7 mouse cellular contexts compared by ENCODE assay signal in the genomic region with DNA sequence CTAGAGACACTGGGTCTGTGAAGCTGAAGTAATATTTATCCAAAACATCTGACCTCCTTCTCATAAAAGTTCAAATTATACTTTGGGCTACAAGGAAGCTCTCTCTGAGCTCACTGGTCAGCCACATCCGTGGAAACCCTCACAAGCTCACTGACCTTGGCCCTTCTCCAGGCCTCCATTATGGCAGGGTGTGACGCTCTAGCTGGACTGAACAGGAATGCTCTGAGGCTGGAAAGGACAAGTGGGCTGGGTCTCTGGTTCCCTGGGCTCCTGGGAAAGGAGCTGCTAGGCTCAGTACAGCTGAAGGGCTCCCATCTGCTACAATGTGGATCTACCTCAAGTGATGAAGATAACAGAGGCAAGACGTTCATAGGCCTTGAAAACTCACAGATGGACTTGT. TPM values are rescaled to one million over a fixed set of nuclear protein-coding genes. Genes with fewer than 3 reads are reported as not detected.
DNase-seq lines count a peak whose midpoint lies in the region; TF ChIP-seq lines count a peak whose summit lies in the region.
"Not testable (repeated sequence)": the region's sequence is repeated elsewhere in the genome, so short reads cannot be mapped to it uniquely, and the experiment has no call there.

No protein-coding gene starts in this region.

- H3K36me3 ChIP-seq in heart, adult 2 months (ENCODE audit: control insufficient read depth, insufficient read depth, low read length): not testable (repeated sequence)

- 22% methylated on average over 3 of the region's 3 CpGs for WGBS in heart, adult 2 months

- not testable (repeated sequence) for H3K27me3 ChIP-seq in heart, adult 2 months (ENCODE audit: control insufficient read depth, insufficient read depth, low read length)

- TF ChIP-seq CTCF in gastrocnemius, adult 2 months (IDR thresholded peaks at IDR 0.05); heart, adult 2 months (IDR thresholded peaks at IDR 0.05): not testable (repeated sequence)

- not testable (repeated sequence) for H3K4me1 ChIP-seq in heart, adult 2 months (ENCODE audit: control insufficient read depth, insufficient read depth, low read length)

- peak; percentile 64 for DNase-seq in adrenal gland, adult 8-10 months
- DNase-seq in gastrocnemius, adult 2 months: peak; percentile 80
- peak; percentile 66 to 72 for DNase-seq in heart, adult 2 months
- peak; percentile 63 for DNase-seq in heart, postnatal 4 days
- DNase-seq in kidney, postnatal 14 days: peak; percentile 70
- DNase-seq in lung, postnatal 10 days: peak; percentile 68
- peak; percentile 77 for DNase-seq in skeletal muscle tissue, adult 2 months (ENCODE audit: low read depth, low spot score)

- H3K27ac ChIP-seq in gastrocnemius, adult 2 months: peak overlapping the region; percentile 76
- H3K27ac ChIP-seq in heart, adult 2 months: peak overlapping the region; percentile 38; the same call in 1 of the 2 replicates

- intact Hi-C loops in gastrocnemius, adult 2 months (cut with DNase I); heart, adult 2 months (cut with DNase I): not testable (repeated sequence)

- H3K79me2 ChIP-seq in heart, adult 2 months (replicated peaks; ENCODE audit: control insufficient read depth, insufficient read depth, low read length): not testable (repeated sequence)

- not testable (repeated sequence) for TF ChIP-seq EP300 in heart, adult 2 months (IDR thresholded peaks at IDR 0.05; ENCODE audit: insufficient read depth, low read depth, low read length)

- not testable (repeated sequence) for TF ChIP-seq POLR2A in heart, adult 2 months (IDR thresholded peaks at IDR 0.05; ENCODE audit: insufficient read depth, low read depth, low read length)

- H3K9ac ChIP-seq in heart, adult 2 months (ENCODE audit: low read depth, low read length): not testable (repeated sequence)

- H3K4me3 ChIP-seq in gastrocnemius, adult 2 months; heart, adult 2 months: not testable (repeated sequence)

RNA-seq across cellular contexts. Expression of a gene that starts 37.0 kb away (rescaled TPM):
- total RNA-seq in adrenal gland, adult 8-10 months (2022): 100 to 1,000 TPM in 2 of 4 experiments, 10 to 100 TPM in 2; 83.7 to 130 (median 96.0) TPM
- 10 to 100 TPM in 1 of 2 experiments, 1 to 10 TPM in 1; 7.9 to 10.2 TPM for total RNA-seq in gastrocnemius, adult 2 months (2021)
- 10 to 100 TPM; 13.3 to 14.9 TPM for total RNA-seq in heart, adult 2 months (2021)
- 6.2 and 10.1 TPM in 2 replicates for polyA plus RNA-seq in heart, adult 2 months (2012; rRNA removed)
- total RNA-seq in heart, postnatal 4 days (2021): 10 to 100 TPM; 37.7 to 39.9 TPM
